Mouse (Mus musculus): ENCODE measurements at regions not wholly inside any gene's neighbourhood (a gene's known extent, or its start where the extent isn't known, plus 50 kb on each side); places are given as distances from the start of the nearest gene placed in this dataset.
A peak's percentile ranks its signal among the peaks of the same experiment; 100 is the strongest.

DNA sequence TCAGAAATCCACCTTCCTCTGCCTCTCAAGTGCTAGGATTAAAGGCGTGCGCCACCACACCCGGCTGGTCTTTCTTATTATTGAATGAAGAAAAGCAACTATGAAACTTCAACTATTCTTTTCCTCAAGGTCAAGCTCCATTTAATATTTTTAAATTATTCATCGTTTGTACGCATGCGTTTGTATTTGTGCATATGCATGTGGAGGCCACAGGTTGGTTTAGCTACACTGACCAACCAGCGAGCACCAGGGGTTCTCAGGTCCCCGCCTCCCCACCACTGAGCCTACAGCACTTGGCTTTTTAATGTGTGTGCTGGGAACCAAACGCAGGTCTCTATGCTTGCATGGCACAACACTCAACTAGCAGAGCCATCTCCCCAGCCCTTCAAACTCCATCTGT, 51.0 kb upstream of the Tmem252 start:
- no peak for ATAC-seq (replicated peaks; ENCODE audit: insufficient number of reproducible peaks, low FRiP score, low TSS enrichment, poor library complexity, severe bottlenecking)

DNA sequence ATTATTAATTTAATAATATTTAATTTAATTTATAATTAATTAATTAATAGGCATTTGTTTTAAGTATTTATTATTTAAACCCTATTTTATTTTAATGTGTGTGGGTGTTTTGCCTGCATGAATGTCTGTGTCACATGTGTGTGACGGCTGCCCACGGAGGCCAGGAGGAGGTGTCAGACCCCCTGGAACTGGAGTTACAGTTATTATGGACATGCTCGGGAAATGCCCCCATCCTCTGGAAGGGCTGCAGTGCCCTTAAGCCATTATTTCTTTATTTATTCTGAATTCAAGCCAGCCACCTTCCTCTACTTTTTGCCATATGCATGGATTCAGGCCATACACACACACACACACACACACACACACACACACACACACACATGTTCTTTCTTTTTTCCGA, 51.5 kb upstream of the Tmem252 start:
- no peak for ATAC-seq (replicated peaks; ENCODE audit: insufficient number of reproducible peaks, low FRiP score, low TSS enrichment, poor library complexity, severe bottlenecking)

DNA sequence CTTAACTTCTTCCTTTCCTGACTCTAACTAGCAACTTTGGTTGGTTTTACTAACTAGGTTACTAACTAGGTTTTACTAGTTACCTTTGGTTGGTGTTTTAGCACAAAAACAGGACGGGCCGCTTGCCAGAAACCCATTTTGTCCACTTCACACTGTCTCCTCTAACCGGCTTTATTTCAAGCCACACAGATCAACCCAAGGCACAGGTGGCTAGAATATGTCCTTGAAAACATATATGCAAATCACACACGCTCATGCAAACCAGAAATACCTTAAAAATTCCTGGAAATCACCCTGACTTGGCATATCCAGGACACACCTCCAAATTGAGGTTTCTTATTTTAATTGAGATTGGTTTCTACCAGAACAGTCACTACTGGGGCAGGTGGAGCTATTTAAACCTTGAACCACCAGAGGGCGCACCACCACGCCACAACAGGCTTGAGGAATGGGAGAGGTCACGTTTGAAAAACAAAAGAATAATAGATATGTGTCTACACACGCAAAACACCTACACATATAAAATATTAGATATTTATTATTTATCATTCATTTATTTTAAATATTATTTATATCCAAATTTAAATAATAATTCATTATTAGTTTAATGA, 52.1 kb upstream of the Tmem252 start:
- peak; percentile 68 for ATAC-seq (replicated peaks; ENCODE audit: insufficient number of reproducible peaks, low FRiP score, low TSS enrichment, poor library complexity, severe bottlenecking)

DNA sequence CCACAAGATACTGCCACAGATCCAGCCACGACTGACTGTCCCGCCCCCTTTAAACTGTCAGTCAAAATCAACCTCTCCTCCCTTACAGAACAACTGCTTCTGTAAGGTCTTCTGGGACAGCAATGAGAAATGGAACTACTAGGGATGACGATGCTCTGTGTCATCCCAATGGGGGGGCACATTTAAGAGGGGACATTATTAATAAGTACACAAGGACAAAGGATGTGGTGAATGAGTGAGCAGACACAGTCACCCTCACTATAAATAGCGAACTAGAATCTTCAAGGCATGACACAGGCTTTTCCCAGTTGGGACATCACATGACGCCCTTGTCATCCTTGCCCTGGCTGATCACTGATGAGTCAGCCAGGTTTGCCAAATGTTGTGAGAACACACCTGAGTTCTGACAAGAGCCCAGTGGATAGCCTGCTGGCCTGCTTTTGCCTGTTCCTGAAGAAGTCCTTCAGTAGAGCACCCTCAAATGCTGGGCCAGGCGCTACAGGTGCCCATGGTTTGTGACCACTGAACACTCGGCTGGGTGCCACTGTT, 58.0 kb upstream of the Tmem252 start:
- ATAC-seq (replicated peaks; ENCODE audit: insufficient number of reproducible peaks, low FRiP score, low TSS enrichment, poor library complexity, severe bottlenecking) = no peak

DNA sequence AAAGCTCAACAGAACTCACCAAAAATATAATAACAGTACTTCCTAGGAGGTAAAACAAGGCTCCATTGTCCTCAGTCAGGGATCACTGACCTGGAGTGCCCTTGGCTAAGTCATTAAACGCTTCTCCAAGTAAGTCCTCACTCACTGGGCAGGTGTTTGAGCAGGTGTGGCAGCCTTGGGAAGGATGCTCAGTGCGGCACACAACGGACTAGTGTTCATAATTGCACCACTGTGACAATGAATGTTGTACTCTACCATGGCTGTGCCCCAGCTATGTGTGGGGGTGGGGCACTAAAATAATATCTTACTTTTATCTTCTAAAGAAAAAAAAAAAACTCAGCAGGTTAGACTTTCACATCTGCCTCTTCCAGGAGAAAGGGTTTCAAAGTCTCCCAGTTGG, 52.2 kb upstream of the Pip5k1b start:
- no peak for ATAC-seq (replicated peaks; ENCODE audit: insufficient number of reproducible peaks, low FRiP score, low TSS enrichment, poor library complexity, severe bottlenecking)

DNA sequence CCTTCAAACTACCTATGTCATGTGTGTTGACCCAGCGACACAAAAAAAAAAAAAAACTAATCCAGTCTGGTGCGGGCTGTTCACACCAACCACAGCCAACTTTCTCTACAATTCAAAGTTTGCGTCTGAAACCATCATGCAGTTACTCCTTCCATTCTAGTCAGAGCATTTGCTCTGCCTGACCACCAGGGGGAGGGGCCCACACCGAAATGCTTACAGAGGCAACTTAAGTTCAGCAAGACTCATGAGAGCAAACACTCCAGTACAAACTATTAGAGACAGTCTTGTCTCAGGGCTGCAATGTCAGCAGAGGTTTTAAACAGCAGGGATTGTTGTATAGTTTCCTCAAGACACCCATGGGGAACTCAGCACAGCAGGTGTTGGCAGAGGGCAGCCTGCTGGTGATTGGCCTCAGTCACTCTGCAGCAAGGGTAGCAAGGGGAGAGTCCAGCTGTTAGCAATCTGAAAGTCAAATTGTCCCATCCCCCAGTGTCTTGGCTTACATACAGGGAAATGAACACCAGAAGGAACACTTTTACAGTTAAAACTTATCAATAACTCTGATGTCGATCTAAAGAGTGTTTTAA, 50.8 kb upstream of the Pip5k1b start:
- ATAC-seq (replicated peaks; ENCODE audit: insufficient number of reproducible peaks, low FRiP score, low TSS enrichment, poor library complexity, severe bottlenecking) = no peak
